Mouse (Mus musculus) left cerebral cortex, postnatal 25 days (tissue): ENCODE measurements around the gene Cox6b1. TPM values are rescaled to one million over a fixed set of nuclear protein-coding genes. Genes with fewer than 3 reads are reported as not detected.

Source experiments
- DNase-seq, 2 experiments: peaks; one replicate each; pipeline ENCODE4 v3.0.0; 2022; ENCODE audit warnings: low spot score in 2 of 2, mixed read lengths in 1 of 2
- intact Hi-C: fragments of 180-260 bp; cut with DNase I; formaldehyde crosslinking; loops from one replicate; pipeline ENCODE4 v1.15.1; 2025
- microRNA-seq, 2 experiments: library from miRNA; unstranded; fragments of <30 nt; microRNA quantifications; one replicate each; pipeline ENCODE4 v1.2.0; 2022
- total RNA-seq, 2 experiments: library from RNA; stranded (reverse); gene quantifications; 2 replicates each; pipeline ENCODE4 v1.2.3; 2021

The Cox6b1 gene
- total RNA-seq, 2 experiments from 2014 or later, result 721 to 744 TPM

DNA sequence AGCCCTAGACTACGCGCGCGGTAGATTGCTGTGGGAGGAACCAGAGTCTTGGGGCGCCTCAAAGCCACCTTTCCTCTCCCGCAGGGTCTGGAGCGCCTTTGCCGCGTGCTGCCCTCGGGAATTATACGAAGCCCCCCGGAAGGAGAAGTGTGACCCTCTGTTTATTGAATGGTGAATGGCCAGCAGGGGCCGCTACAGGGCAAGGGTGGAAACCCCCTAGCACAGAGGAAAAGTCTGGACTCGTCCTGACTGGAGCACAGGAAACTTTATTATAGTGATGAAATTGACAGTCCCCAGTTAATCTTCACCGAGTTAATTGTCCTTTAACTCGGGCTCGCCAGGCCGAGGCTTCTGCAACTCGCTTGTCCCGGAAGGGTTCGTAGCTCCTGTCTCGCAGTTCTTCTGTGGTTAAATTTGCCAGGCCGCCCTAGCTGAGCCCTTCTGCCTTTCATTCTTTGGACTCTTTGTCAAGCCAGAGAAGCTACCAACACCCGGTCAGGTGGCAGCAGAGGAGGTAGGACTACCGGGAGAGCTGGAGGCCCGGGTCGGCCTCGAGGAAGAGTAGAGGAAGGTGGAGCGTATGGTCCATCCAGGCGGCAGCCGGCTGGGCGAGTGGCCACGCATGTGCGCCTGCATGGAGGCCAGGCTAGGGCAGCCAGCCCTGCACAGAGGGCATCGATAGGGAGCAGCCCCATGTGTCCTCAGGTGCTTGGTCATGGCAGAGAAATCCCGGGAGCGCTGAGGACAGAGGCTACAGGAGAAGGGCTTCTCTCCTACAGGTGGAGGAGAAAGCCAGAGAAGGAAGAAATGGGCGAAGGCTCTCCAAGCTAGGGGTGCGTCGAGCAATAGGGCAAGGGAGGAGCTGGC, 36.3 kb downstream of the Cox6b1 start:
- intact Hi-C loops, result loop anchor here (1.0 to 5.0 kb wide), 4 partner anchors 24 to 367 kb away; partner anchors contain the start of genes Ffar3, Tmem147 and Usf2
- DNase-seq, result peak; percentile 77 to 78

DNA sequence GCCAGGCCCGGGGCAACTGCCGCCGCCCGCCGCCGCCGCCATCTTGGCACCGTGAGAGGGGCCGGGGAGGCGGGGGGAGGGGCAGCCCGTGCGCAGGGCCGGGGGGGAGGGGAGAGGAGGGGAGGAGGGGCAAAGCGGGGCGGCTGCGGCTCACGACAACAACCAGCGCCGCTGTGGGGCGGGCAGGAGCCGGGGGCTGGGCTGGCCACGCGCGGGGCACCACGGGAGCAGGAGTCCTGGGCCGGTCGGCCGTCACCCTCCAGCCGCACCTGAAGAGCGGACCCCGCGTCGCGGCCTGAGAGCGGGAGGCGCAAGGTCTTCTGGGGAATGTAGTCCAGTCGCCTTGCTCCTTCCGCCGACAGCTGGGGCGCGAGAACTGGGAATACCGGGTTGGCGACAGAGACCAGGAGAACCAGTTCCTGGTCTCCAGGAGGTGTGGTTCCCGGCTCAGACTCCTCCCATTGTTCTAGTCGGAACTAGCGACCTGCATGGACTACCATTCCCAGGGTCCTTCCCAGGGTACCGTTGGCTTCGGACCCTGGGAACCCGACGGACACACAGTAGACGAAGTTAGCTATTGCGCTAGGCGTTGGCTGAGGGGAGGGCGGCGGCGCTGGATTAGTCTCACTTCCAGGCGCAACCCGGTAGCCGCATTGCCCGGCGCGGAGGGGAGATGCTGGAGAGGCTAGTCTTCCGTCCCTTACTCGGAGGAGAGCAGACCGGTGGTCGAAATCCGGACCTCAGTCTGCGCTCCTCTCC, 37.1 kb downstream of the Cox6b1 start, which contains the start of gene Kmt2b:
TSS of gene Kmt2b (minus strand) at position 51 of the 759 bp plus-strand sequence.
- DNase-seq, result peak; percentile 97 to 98
- intact Hi-C loops, result loop anchor here (1.0 to 5.0 kb wide), 5 partner anchors 24 to 367 kb away; partner anchors contain the start of genes Ffar3, Gm49396, Psenen and Tmem147

DNA sequence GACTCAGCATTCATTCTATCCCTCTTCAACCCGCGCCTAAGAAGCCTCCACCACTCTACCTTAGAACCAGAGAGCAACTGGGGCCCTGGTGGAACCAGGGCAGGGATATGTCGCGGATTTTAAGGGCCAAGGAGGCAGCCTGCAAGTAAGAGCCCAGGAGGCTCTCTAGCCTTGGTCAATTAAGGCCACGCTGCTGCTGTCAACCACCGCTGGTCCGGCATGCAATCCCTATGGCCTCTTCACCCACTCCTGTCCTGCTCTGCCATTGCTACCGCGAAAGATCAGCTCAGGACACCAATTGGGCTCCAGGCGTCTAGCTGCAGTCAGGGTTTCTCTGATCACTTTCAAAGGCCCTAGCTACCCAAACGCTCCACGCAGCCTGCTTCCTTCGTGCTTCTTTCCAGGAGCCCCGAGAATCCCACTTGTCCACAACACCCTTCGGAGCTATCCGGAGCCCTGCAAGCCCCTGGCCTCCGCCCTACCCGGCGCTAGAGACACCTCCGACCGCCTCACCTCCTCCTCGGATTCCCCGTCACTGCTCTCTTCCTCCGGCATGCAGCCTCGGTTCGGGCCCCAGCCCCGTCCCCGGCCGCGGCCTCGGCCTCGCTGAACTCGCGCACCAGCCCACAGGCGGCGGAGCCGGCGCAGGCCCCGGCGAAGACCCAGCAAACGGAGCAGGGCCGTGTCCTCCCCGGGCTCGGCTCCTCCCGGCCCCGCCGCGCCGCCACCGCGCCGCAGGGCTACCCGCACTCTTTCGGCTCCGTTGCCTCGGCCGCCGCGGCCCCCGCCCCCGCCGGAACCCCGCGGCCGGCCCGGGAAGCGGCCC, 37.9 kb downstream of the Cox6b1 start:
- intact Hi-C loops, result loop anchor here (1.0 to 5.0 kb wide), 3 partner anchors 25 to 269 kb away; partner anchors contain the start of genes Ffar3, Gm49396, Psenen and Tmem147
- DNase-seq, result peak in 1 of 2 experiments; percentile 39

DNA sequence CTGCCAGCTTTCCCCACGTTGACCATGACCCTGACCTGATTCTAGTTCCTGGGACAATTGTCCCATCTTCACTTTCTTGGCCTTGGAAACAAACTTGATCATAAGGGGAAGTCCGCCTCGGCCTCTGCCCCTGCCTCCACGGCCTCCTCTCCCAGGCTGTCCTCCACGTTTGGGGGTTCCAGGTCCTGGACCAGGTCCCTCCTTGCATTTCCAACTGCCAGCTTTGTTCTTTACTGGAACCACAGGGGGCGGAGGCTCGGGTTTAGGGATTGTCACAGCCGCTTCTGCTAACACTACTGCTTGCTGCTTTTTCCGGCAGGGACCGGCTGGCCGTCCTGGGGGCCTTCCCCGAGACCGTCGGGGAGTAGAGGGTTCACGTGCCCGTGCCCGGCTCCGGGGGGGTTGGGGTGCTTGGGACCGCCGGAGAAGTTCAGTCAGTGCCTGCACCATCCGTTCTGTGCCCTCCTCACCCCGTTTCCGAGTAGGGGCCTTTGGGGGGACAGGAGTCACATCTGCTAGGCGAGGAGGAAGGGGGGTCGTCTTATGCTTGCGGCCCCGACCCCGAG, 39.4 kb downstream of the Cox6b1 start:
- intact Hi-C loops, result loop anchor here (5.0 kb wide), 1 partner anchor 271 kb away; the partner anchor contains the start of gene Ffar3
- DNase-seq, result no peak

- no peak for DNase-seq
- intact Hi-C loops, result loop anchor here (5.0 kb wide), 1 partner anchor 272 kb away; the partner anchor contains the start of gene Ffar3
Observed at GRCm38 (mm10) chr7:30585170-30585569, 40.8 kb downstream of the Cox6b1 start.

DNA sequence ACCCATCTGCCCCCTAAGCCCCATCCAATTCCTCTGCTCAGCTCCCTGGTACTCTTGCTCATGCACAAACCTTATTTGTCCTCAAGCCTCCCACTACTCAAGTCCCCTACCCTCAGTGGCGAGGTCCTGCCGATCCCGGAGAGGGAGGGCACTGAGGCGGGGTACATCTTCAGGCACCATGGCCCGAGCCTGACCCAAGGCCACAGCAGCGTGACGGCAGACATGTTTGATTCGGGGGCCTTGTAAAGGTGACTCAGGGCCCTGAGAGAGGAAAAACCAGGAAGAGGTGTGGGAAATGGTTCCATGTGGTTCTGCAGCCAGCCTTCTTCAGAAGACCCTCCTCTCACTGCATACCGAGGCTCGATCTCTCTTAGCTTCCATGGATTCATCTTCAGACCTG, 41.6 kb downstream of the Cox6b1 start:
- intact Hi-C loops, result no loop called here
- no peak for DNase-seq

DNA sequence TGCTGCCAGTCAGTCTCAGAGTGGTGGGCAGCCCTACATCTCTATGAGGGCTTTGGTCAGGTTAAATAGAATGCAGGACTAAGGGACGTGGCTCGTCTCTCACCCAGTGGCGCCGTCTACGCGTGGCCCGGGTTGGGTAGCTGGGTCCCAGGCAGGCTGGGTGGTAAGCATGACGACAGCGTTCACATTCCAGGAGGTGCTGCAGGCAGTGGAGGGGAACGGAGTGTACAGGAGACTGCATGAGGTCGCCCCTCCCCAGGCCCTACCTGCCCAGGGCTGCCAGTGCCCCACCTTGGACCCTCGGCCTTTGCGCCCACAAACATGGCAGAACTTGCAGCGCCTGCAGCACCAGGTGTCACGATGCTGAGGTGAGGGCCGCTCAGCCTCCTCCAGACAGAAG, 44.4 kb downstream of the Cox6b1 start:
- intact Hi-C loops, result no loop called here
- no peak for DNase-seq

GRCm38 (mm10) chr7:30579950-30580349, 46.0 kb downstream of the Cox6b1 start:
- intact Hi-C loops, result no loop called here

DNA sequence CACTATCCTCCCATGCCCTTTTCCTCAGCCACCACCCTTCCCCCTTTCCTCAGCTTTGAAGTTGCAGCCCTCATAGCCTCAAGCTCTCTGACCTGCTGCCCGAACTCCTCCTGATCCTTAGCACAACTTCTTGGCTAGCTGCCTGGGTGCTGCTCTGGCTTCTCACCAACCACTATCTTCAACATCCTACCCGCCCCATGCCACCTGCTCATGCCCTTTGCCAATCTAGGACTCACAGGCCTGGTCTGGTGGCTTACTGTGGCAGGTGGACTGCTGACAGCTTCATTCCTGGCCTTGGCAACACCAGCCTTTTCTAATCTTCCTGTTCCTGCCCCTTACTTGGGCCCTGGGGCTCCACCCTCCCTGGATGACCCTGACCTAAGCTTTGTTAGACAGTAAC, 53.0 kb downstream of the Cox6b1 start:
- intact Hi-C loops, result no loop called here

More at GRCm38 (mm10) chr7:30579950-30580349, 46.0 kb downstream of the Cox6b1 start:
- no peak for DNase-seq

DNA sequence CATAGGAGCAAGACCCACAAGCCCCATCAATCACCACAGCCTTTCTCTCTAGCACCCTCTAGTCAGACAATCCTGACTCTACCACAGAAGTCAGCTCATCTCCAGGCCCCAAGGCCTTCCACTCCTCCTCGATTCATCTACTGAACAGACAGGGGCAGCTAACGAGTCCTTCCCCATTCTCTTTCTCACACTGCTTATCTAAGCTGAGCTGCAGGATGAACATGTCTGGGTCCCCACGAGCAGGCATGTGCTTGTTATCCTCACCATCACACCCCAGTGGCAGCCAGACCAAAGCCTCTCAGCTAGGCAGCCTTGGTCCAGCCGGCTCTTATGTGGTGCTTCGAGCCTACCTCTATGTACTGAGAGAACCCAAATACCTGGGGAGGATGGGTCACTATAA, 53.6 kb downstream of the Cox6b1 start:
- DNase-seq, result no peak

More for the DNA sequence above, 53.0 kb downstream of the Cox6b1 start:
- DNase-seq, result no peak

GRCm38 (mm10) chr7:30567555-30567954, 58.4 kb downstream of the Cox6b1 start:
- intact Hi-C loops, result no loop called here

More for the DNA sequence above, 53.6 kb downstream of the Cox6b1 start:
- intact Hi-C loops, result no loop called here

More at GRCm38 (mm10) chr7:30567555-30567954, 58.4 kb downstream of the Cox6b1 start:
- no peak for DNase-seq

Small RNAs within 50 kb of the gene (microRNA-seq; reads per million reads assigned to microRNA genes)
- 0.99 to 2.4 reads per million in 2 experiments for gene Mir3569

Other genes with a start within 250 kb of the Cox6b1 start
- 10 to 100 TPM; 28.7 to 29.8 TPM for gene Tyrobp, start 212.4 kb downstream of the Cox6b1 start, total RNA-seq
- 1 to 10 TPM in 1 of 2 experiments, not detected in 1; 1.2 TPM for gene Hcst, start 206.3 kb downstream of the Cox6b1 start, total RNA-seq
- gene Nfkbid, start 204.4 kb downstream of the Cox6b1 start, total RNA-seq, result 1 to 10 TPM; 2.6 to 2.7 TPM
- 1,000 to 10,000 TPM; 1,270 to 1,289 TPM for gene Aplp1, start 180.6 kb downstream of the Cox6b1 start, total RNA-seq
- gene Kirrel2, start 168.5 kb downstream of the Cox6b1 start, total RNA-seq, result 10 to 100 TPM; 11.4 to 11.7 TPM
- gene Nphs1, start 167.8 kb downstream of the Cox6b1 start, total RNA-seq, result 1 to 10 TPM in 1 of 2 experiments, under 1 TPM in 1; 0.78 to 1.5 TPM
- gene Prodh2, start 132.5 kb downstream of the Cox6b1 start, total RNA-seq, result not detected
- gene Arhgap33, start 91.1 kb downstream of the Cox6b1 start, total RNA-seq, result 100 to 1,000 TPM; 190 to 213 TPM
- 1 to 10 TPM; 5.1 to 6.4 TPM for gene Hspb6, start 74.0 kb downstream of the Cox6b1 start, total RNA-seq
- gene Proser3, start 73.9 kb downstream of the Cox6b1 start, total RNA-seq, result 1 to 10 TPM; 5.2 to 5.5 TPM
- gene Lin37, start 66.3 kb downstream of the Cox6b1 start, total RNA-seq, result 10 to 100 TPM; 45.5 to 47.8 TPM
- 10 to 100 TPM; 57.2 to 69.2 TPM for gene U2af1l4, start 62.9 kb downstream of the Cox6b1 start, total RNA-seq
- gene Gm49396, start 62.8 kb downstream of the Cox6b1 start, total RNA-seq, result 1 to 10 TPM; 5.7 TPM
- 10 to 100 TPM; 82.7 to 90.1 TPM for gene Psenen, start 62.5 kb downstream of the Cox6b1 start, total RNA-seq
- 1 to 10 TPM; 2.8 to 3.5 TPM for gene Igflr1, start 60.7 kb downstream of the Cox6b1 start, total RNA-seq
- 10 to 100 TPM; 46.4 to 50.4 TPM for gene Kmt2b, start 37.4 kb downstream of the Cox6b1 start, total RNA-seq
- not detected for gene Zbtb32, start 27.2 kb downstream of the Cox6b1 start, total RNA-seq
- gene Upk1a, start 13.3 kb downstream of the Cox6b1 start, total RNA-seq, result under 1 TPM; 0.23 to 0.50 TPM
- gene Etv2, start 9.7 kb upstream of the Cox6b1 start, total RNA-seq, result not detected
- gene Rbm42, start 24.2 kb upstream of the Cox6b1 start, total RNA-seq, result 10 to 100 TPM; 66.8 to 70.8 TPM
- 1 to 10 TPM; 3.5 to 6.4 TPM for gene Haus5, start 38.8 kb upstream of the Cox6b1 start, total RNA-seq
- not detected for gene Pmis2, start 45.5 kb upstream of the Cox6b1 start, total RNA-seq
- not detected for gene 2200002J24Rik, start 72.8 kb upstream of the Cox6b1 start, total RNA-seq
- gene Atp4a, start 86.1 kb upstream of the Cox6b1 start, total RNA-seq, result 1 to 10 TPM in 1 of 2 experiments, under 1 TPM in 1; 0.60 to 1.2 TPM
- gene Tmem147, start 103.4 kb upstream of the Cox6b1 start, total RNA-seq, result 100 to 1,000 TPM; 119 to 130 TPM
- not detected for gene Gapdhs, start 117.5 kb upstream of the Cox6b1 start, total RNA-seq
- 1 to 10 TPM; 5.7 to 7.0 TPM for gene Sbsn, start 125.3 kb upstream of the Cox6b1 start, total RNA-seq
- 1 to 10 TPM; 4.0 to 5.0 TPM for gene Dmkn, start 137.6 kb upstream of the Cox6b1 start, total RNA-seq
- not detected for gene Krtdap, start 161.7 kb upstream of the Cox6b1 start, total RNA-seq
- not detected for gene Ffar2, start 197.6 kb upstream of the Cox6b1 start, total RNA-seq
- not detected for gene Ffar3, start 230.0 kb upstream of the Cox6b1 start, total RNA-seq
- gene Ffar1, start 235.4 kb upstream of the Cox6b1 start, total RNA-seq, result not detected